Mouse (Mus musculus) urinary bladder, adult 2 months (tissue): ENCODE measurements at regions not wholly inside any gene's neighbourhood (a gene's known extent, or its start where the extent isn't known, plus 50 kb on each side); places are given as distances from the start of the nearest gene placed in this dataset.
"Not testable (repeated sequence)": the region's sequence is repeated elsewhere in the genome, so short reads cannot be mapped to it uniquely, and the experiment has no call there.

ENCODE experiments used
- DNase-seq: peaks from one replicate; pipeline ENCODE4 v3.0.0; 2022; ENCODE audit warnings: low spot score

DNA sequence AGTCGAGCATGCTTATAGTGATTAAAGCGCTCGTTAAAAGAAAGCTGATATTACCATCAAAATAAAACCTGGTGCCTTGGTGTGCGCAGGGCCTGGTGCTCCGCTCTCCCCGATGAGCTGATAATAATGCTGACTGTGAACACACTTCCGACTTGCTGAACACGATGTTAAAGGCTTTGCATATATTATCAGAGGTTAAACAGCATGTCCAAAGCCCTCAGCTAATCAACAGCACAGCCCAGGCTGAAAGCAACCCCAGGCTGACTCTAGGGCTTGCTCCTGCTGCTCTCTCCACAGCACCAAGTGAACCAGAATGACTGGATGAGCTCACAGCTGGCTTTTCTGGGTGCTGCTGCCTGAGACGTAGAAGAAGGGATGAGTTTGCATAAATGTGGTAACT, 238.2 kb upstream of the 1700012A03Rik start:
- DNase-seq, result no peak

DNA sequence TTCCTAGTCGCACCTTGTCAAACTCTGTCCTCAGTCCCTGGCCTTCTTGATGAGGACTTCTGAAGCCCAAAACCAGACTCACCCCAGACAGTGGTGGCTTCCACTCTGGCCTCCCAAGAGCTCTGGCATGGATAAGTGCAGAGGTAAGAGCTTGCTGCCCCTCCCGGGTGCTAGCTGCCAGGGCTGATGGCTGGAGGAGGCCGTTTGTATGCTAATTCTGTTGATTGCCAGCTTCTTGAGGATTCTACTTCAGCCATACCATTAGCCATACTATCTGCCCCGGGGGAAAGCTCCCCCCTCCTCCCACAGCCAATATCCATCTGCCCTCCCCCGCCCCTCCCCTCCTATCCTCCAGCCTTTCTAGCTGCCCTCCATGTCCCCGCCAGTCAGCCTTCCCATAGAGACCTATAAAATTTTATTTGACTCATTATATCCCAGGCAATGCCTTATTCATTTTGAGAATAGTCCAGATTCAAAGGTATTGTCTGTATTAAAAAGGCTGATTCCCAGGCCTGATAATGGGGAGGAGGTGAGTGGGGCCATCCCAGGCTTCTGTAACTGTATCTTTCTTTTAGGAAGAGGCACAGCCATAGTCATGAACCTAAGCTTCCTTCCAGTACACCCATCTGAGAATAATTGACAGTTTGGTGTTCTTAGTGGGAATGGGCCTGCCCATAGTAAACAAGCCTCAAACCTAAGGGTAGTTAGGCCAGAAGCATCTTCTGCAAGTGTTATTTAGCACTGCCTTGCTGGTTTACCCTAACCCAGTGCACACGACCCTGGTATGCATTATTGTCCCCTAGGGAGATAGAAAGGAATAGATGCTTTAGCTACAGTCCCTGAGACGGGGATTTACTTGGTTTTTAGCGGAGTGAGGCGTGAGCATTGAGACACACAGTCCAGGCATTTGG, 239.2 kb upstream of the 1700012A03Rik start:
- no peak for DNase-seq

DNA sequence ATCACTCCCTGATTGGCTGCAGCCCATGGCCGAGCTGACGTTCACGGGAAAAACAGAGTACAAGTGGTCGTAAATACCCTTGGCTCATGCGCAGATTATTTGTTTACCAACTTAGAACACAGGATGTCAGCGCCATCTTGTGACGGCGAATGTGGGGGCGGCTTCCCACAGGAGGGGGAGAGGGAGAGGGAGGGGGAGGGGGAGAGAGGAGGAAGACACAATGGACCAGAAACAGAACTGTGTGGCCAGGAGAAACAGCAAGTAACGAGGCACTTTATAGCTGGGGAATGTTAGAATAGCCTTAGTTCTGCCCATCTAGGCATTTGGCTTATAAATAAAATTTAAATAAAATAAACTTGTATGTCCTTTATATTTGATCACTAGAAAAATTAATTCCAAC, 240.7 kb upstream of the Podxl start:
- not testable (repeated sequence) for DNase-seq

DNA sequence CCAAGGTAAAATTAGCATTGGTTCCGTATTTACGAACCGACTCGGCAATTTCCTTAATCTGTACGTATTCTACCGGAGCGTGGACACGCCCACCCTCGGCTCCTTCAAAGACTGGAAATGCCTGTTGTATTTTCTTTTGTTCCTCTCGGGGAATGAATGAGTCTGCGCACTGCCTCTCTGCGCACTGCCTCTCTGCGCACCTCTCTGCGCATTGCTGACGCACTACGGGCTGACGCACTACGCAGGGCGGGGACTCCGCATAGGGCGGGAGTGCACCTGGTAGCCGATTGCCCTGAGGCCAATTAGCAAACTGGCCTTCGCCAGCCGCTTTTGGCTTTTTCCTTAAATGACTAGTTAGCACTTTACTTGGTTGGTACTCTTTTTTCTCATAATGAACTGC, 239.4 kb upstream of the Podxl start:
- DNase-seq, result not testable (repeated sequence)

DNA sequence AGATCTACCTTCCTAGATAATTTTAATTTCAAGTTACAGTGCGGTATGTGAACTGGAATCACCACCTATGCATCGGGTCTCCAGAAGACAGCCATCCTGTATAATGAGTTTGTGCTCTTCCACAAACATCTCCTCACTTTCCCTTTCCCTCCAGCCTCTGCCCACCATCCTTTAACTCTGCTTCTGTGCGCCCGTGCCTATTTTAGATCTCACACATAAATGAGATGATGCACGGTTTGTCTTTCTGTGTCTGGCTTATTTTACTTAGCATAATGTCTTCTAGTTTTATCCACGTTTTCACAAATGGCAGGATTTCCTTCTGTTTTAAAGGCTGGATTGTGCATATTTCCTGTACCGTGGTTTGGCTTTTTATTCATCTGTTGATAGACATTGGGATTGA, 227.8 kb upstream of the Podxl start:
- no peak for DNase-seq

DNA sequence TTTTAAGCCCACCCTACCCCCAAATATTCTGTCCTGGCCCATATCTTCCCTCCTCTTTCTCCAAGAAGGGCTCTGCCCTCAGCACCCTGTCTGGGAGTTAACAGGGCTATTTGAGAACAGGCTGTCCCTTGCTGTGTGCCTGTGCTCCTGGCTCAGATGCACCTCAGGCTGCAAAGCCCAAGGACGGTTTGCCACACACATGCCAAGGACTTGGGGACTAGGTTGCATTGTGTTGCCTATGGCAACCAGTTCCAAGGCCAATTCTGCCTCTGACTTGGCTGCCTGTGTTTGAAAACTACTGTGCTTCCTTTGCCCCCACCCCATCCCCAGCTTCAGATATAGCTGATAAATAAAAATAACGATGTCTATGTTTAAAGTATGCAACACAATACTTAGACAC, 227.1 kb upstream of the Podxl start:
- no peak for DNase-seq

DNA sequence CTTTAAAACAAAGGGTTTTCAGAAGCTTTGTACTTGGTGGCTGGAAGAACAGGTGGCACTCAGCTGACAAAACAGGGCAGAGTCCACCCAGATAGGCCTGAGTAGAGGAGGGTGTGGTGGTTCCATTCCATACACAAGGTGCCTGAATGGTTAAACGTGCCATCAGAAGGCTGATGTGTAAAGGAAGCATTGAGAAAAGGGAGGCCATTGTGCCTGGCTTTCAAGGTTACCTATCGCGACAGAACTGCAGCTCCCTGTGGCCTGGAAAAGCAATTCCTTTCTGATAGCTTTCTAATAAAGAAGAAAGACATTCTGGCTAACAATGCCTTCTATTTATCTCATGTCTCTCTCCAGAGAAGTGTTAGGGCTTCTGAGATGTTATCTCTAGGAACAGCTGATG, 213.1 kb upstream of the Podxl start:
- DNase-seq, result no peak

DNA sequence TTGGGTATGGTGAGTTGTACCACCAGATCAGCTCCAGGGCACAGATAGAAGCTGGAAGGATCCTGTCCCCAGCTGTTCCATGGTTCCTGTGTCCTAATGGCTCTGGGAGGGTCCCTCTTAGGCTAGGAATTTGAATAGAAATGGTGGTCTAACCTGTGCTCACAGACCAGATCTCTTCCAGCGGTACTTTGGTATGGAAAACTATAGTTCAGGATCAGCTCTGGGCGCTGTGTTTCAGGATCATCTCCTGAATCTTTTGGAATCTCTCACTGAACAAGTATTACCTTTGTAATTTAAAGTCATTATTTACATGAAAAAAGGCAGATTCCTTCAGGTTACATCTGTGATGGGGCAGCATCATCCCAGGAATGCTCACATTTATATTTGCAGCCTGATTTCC, 208.1 kb upstream of the Podxl start:
- no peak for DNase-seq

DNA sequence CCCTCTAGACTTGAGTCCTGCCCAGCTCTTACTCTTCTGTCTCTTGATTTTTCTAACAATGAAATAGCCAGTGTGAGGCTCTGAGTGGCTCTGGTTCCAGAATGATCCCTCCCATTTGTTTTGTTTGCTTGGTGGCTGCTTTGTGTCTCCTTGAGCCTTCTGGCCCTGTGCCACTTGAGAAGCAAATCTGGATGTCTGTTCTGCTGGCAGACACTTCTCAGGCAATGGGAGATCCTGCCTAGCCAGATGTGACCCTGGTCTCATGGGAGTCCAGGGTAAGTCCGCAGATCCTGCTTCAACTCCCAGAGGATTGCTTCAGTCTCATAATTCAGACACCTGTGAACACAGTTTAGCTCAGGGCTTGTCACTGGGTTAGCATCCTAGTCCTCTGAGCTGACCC, 181.8 kb upstream of the Podxl start:
- DNase-seq, result no peak

DNA sequence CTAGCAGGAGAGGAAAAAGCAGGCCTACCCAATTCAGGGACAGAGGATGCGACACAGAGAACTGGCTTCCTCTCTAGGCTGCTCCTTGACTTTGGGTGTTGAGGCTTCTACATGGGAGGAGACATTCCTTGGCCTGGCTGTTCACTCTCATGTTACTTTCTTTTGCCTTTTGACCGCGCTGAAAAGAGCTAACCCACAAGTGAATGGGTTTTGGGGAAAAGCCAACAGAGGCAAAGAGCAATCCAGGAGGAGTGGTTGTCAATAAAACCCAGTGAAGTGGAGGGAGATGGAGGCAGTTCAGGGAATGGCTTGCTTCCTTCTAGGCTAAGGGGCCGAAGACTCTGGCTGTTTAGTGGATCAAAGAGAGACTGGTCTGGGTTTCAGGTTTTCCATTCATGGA, 167.6 kb upstream of the Podxl start:
- no peak for DNase-seq

DNA sequence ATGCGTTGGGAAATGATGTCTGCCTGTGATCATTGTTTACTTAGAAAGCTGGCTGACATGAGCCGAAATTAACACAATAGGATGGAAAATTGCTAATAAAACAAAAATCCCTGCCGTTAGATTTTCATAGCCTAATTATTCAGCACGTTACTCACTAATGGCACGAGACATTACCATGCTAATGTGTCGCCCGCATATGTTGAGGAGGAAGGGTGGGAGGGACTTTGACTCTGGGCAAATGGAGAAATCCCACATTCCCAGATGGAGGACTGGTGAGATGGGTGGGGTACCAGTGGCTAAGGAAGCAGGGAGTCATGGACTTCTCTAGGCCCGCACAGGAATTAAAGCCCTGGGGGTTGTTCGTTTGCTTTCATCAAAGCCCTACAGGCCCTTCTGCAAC, 155.8 kb upstream of the Podxl start:
- DNase-seq, result no peak

DNA sequence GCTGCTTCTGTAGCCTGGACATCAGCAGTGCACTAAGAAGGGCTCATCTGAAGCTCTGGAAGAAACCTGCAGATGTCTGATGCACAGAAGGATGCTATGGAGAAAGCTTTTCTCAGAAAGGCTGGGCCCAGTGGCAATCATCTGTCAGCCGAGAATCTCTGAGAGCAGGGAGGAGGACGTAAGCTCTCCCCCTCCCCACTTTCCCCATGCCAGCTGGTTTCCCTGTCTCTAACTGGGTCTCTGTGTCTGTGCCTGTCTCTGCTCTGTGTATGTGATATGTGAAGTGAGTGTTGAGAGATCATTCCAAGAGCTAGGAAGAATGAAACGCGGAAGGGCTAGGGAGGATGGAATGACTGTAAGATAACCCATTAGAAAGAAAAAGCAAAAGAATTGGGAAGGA, 155.1 kb upstream of the Podxl start:
- DNase-seq, result no peak

DNA sequence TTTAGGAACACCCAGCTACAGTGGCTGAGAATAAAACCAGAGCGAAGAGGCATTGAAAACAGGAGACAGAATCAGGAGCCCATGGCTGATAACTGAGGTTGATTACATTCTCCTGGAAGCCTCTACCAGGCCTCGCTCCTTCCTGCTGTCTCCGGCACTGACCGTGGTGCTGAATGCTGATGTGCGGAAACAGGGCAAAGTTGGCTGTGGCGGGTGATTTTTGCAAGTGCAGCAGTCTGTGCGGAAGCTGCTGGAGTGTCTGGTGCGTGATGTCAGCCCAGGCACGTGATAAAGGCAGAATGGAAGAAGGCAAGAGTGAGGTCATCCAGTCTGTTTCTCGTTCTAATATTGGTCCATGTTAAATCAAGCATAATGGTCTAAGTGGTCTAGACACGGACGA, 153.8 kb upstream of the Podxl start:
- DNase-seq, result no peak

DNA sequence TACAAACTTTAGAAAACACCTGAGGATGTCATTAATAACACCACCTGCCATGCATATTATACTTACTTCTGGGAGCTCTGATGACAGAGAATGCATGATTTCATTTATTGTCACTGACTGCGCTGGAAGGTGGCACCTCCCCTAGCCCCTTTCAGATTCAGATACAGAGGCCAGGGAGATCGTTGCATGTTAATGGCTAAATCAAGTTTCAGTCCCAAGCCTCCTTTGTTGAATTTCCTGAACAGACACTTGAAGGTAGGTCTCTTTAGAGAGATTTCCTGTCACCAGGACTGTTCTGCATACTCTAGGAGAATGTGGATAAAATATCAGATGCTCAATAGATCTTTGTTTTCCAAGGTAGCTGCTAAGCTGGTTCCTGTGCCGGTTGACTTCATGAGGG, 143.5 kb upstream of the Podxl start:
- DNase-seq, result no peak

DNA sequence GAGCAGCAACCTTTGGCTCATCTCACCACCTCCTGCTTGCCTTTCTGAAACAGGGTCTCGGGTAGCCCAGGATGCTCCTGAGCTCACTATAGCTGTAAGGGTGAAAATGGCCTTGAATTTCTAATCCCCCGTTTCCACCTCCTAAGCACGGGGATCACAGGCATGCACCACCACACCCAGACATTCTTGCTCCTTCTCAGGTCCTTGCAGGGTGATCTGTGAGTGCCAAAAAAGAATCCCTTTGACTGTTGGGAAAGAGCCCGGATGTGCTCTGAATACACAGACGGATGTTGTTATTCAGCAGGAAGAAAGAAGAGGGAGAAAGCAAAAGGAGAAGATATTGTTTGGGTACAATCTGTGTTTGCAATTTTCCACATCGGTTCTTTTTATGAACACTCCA, 140.4 kb upstream of the Podxl start:
- no peak for DNase-seq

DNA sequence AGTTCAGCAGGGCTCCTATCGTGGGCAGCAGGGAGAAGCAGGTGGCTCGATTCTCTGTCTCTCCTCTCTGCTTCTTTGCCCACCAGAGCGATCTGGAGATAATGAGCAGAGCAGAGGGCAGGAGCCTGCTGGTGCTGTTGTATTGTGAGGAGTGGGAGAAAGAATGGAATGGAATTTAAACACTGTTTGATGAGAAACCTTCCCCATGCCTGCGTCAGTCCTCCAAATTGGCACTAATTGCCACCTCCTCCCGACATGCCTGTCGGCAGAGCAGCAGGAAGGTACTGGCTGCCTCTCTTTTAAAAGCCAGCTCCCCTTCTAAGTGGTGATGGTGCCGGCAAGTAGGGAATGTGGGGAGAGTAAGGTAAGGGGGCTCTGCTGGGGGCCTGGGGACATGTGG, 139.2 kb upstream of the Podxl start:
- DNase-seq, result no peak

DNA sequence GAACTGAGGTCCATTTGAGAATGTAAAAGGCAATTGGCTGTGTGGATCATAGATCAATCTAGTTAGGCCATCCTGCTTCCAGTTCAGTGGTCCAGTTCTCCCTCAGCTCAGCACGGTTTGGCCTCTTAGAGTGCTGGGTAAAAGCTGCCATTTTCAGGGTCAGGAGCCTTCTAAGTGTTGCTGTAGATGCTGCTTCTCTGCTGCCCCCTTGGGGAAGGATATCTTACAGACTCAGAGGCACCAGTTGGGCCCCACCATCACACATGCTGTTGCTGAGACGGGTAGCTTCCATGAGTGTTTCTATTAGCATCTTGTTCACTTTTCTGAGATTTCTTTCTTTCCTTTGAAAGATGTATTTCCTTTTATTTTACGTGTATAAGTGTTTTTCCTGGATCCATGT, 132.1 kb upstream of the Podxl start:
- DNase-seq, result no peak

DNA sequence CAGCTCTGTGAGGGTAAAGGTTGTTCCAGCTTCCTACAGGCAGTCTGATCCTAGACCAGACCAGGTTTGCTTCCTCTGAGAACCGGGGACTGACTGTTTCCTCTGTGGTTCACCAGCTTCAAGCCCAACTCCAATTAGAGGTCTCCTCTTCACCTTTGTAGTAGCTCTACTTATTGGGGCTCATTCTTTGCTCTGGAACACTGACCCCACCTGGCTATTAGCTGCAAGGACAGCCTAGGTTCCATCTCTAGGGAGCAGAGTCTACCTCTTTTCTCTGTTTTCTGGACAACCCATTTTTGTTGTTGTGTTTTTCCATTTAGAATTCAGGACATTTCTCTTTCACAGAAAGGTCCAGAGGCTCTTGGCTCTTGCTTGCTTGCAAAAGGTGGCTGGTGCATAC, 129.3 kb upstream of the Podxl start:
- DNase-seq, result no peak

DNA sequence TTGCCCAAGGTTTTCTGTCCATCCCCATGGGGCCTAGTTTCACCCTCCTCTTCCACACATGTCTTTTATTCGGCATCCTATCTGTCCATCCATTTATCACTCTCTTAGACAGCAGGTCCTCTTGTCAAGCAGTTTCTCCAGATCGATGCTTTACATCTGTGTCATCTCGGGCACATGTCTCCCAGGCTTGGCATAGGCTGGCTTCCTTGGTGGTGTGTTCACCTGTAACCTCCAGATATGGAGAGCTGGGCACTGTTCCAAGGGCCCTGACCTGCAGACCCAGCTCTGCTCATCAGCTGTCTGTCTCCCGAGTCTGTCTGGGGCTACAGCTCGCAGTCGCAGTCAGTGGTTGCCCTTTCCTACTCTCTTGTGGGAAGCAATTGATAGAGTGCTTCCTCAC, 128.2 kb upstream of the Podxl start:
- no peak for DNase-seq

DNA sequence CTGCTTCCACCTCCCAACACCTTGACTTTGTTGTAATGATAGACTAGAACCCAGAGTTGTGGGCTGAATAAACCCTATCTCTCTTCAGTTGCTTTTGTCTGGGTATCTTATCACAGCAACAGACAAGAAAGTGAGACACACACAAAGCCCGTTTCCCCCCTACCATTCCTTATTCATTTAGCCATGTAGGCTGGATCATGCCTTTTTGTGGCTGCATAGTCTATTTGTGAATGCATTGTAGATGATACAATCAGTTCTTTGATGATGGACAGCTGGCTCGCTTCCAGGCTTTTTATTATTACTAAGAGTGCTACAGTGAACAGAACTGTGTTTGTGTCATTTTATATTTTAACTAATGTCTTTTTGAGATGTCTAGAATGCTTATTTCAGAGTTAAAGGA, 116.3 kb upstream of the Podxl start:
- no peak for DNase-seq

DNA sequence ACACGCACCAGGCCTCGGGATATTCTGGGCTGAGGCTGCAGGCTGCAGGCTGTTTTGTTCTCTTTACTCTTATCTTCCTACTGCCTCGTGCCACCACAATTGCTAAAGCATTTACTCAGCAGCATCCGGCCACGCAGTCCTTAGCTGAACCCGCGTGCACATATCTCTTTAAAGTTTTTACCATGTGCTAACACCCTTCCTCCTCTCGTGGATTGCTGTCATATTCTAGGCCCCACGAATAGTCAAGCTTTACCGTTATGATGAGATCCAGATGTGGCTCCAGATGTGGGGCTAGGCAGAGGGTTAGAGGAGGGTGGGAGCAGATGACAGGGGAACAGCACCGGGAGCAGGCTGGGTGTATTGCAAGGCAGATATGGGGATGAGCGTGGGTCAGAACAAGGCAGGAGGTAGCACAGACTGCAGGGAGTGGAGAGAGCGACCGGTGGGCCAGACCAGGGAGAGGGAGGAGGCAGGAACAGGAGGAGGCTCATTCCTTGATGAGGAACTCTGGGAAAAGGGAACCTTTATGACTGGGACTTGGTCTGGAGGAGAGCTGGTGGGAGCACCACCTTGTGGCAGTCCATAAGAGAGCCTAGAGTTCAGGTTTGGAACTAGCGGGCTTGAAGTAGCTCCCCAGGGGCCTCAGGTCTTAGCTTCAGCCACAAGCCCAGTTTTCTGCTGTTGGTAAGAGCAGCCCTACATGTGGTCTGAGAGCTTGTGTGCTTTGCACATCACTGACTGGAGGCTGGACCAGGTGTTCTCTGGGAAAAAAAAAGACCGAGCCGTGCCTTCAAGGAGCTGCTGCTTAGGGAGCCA, 102.1 kb upstream of the Podxl start:
- DNase-seq, result no peak

DNA sequence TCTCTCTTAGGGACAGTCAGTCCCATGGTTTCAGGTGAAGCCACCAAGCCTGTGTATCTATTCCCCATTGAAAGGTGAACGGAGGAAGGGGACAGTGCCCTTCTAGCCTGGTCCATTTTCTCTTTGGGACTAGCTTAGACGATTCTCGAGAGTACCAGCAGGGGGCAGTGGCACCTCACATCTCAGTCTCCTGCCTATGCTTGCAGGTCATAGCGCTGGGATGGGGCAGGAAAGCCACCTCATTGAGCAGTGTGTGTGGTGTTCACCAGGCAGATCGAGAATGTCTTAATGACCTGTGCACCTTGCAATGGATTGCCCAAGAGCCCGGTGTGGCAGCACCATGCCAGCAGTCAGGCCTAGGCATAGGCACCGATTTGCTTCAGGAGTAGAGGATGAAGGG, 100.7 kb upstream of the Podxl start:
- DNase-seq, result peak; percentile 37

DNA sequence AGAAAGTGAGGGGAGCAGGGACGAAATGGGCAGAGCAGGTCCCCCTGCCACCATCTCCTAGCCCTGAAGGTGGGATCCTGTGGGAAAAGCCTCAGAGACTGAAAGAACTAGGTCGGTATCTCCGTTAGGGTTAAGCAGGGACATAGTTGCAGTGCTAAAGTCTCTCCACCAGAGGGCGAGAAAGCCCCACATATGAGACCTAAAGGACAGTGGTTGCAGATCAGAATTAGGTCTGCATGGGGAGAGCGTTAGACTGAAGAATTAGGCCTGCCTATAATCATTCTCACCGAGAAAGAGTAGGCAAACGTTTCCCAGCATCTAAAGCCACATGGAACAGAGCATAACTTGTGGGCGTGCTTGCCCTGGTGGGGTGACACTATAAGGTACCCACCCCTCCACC, 97.0 kb upstream of the Podxl start:
- no peak for DNase-seq
